Mouse (Mus musculus): ENCODE measurements at regions not wholly inside any gene's neighbourhood (a gene's known extent, or its start where the extent isn't known, plus 50 kb on each side); places are given as distances from the start of the nearest gene placed in this dataset.

DNA sequence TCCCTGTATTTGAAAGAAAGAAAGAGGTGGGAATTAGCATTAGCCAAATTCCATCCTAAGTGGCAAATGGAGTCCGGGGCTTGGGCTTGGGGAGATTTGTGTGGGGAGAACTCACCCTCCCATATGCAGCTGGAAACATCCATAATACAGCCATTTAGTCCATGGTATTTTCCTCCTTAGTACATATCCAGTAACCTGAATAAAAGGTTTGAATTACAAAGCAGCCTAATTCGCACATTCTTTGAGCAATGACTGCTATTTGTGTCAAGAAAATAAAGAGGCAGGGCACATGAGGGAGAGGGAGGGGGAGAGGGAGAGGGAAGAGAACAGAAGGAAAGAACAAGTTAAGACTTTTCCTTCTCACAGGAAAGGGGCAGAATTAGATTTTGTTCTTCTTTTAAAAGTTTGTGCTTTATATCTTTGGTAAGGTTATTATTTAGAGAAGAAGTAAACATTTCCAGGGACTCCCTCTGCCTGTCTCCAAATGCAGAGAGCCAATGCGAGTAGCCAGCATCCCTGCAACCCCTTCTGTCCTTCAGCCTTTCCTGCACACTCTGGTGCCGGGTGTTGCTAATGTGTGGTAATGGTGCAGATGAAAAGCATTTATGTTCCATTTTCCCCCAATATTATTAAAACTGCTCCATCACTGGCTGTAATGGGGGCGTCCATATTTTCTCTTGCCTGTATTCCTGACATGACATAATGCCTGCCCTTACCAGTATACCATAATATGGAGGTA is 530.6 kb upstream of the Lsamp start:
- no peak for DNase-seq
- intact Hi-C loops (cut with DNase I; ENCODE audit: low total_unique reads): no loop called here
